Mouse (Mus musculus) gastrocnemius, postnatal 10 days (tissue): ENCODE data around the gene Tmem175. TPM values are rescaled to one million over a fixed set of nuclear protein-coding genes. Genes with fewer than 3 reads are reported as not detected.

Experiments
- DNase-seq: peaks from one replicate; pipeline ENCODE4 v3.0.0; 2021; ENCODE audit warnings: mixed read lengths
- total RNA-seq, 2 experiments: library from RNA; stranded (reverse); gene quantifications; 2 replicates each; pipeline ENCODE4 v1.2.3; 2021

Gene Tmem175
- total RNA-seq, 2 experiments from 2014 or later, result 6.8 to 7.8 TPM

DNA sequence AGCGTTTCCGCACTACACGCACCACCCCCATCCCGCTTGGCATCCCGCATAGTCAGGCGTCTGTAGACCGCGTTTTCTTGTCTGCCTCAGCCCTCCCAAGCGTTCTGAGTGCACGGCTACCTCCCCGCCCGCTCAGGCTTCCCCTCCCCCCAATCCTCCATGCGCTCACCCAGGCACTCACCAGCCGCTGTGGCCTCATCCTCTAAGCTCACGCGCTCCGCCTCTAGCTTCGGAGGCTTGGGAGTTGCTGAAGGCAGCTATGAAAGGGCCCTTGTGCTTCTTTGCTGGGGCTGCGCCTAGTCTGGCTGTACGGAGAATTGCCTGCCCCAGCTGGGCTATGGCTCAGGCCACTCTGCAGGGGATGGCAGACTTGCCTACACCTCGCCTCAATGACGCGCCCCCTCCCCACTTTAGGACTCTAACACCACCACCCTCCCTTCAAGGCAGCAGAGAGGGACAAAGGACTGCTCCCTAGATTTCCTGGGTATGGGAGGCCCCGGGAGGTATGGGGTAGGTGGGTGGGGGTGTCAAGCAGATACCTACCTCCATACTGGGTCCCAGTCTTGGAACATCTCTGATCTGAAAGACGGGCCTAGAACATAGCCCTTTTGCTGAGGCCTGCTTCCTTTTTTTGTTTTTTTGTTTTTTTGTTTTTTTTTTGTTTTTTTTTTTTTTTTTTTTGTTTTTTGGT lies 48.2 kb downstream of the Tmem175 start:
- peak; percentile 50 for DNase-seq

DNA sequence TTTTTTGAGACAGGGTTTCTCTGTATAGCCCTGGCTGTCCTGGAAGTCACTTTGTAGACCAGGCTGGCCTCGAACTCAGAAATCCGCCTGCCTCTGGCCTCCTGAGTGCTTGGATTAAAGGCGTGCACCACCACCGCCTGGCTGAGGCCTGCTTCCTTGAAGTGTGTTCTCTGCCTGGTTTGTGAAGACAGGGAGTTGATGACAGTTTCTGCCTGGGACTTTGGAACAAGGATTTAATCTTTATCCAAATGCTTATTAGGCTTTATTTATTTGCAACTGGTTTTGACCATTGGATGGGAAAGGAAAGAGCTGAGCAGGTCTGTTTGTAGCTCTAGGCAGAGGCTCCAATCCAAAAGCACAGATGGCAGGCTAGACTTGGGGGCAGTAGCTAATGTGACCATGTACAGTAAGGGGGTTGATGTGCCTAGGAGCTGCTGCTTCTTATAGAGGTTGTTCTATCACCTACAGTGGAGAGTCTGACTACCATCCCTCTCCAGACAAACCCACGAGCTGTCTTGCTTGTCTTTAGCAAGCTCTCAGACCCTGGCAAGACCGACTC lies 48.8 kb downstream of the Tmem175 start:
- no peak for DNase-seq

DNA sequence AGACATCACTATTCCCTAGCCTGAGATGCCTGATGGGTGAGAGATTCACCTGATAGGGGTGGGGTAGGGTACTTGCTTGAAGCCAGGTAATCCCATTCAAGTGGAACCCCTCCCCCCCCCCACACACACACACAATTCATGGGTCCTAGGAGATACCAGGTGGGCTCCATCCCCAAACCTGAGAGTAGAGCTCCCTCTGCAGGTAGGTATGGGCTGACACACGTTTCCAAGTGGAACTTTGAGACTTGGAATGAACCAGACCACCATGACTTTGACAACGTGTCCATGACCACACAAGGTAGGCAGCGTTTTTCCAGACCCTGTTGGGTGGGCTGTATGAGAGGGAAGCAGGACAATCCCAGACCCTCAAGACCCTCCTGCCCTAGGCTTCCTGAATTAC lies 50.3 kb downstream of the Tmem175 start:
- no peak for DNase-seq

DNA sequence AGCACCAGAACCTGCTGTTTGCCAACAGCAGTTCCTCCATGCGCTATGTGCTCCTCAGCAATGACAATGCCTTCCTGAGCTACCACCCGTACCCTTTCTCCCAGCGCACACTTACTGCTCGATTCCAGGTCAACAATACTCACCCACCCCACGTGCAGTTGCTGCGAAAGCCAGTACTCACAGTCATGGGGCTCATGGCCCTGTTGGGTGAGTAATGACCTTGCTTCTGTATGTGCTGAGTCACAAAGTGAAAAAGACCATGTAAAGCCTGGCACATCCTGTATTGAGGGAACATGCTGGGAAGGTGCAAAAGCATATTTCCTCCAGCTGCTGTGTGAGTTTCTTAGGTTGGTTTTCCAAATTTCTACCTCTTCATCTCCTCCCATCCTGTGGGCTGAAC lies 51.3 kb downstream of the Tmem175 start:
- no peak for DNase-seq

DNA sequence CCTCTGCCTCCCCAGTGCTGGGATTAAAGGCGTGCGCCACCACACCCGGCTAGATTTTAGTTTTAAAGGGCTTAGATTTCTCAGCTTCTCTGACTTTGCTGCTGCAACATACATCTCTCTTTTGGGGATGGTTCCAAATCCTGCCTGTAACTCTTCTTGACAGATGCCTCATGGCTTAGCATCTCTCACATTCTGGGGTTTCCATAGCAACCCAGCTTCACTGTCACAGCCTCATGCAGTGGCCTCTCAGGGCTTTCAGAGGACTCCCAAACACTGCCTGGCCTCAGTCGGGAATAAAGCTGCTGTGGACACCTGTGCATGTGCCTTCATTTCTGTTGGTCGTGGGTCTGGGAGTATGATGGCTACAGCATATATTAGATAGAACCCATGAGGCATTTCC lies 59.5 kb downstream of the Tmem175 start:
- DNase-seq, result no peak

DNA sequence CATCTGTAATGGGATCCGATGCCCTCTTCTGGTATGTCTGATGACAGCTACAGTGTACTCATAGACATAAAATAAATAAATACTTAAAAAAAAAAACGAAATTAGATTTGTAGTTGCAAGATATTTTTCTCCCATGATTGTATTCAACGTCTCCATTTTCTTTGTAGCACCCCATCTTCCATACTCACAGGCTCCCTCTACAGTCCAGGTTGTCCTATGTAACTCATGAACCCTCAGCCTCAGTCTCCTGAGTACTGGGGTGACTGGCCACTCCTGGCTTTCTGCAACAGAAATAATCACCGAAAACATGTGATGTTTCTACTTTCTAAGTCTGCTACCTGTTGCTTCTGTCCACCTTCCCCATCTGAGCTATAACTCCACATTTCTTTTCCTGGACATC lies 61.6 kb downstream of the Tmem175 start:
- no peak for DNase-seq

DNA sequence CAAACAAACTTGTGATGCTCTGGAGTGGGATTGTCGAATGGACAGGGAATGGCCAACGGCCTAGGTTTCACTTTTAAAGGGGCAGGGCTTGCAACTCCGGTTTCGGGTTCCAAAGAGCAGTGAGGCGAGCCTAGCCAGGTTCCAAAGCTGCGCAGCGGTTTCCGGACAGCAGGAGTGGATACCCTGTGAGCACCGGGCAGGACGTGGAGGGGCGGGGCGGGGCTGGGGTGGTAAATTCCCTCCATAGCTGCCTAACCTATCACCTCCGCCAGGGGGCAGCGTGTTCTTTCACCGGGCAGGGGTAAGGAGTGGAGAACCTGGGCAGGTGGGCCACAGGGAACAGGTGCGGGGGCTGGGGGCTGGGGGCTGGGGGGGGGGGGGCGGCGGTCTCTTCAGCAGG lies 62.7 kb downstream of the Tmem175 start, which contains the start of gene Fgfrl1:
Fgfrl1 (plus strand) TSS at position 112 of the 400 bp plus-strand sequence.
- DNase-seq, result peak; percentile 63

DNA sequence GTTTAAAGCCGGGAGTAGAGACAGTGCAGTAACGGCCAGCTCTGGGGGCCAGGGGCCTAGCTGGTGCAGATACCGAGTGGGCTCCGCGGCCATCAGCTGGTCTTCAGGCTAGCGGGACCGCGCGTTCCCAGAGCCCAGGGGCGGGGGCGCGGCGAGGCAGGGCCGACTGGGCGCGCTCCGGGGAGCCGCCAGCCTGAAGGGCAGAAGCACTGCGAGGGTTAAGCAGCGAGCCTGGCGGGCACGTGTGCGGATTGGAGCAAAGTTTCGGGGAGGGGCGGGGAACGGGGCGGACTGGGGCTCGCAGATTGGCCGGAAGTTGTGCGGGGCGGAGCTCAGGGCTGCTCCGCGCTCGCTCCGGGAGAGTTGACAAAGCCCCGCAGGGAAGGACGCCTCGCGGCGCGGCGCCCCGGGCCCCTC lies 64.3 kb downstream of the Tmem175 start:
- DNase-seq, result peak; percentile 86

DNA sequence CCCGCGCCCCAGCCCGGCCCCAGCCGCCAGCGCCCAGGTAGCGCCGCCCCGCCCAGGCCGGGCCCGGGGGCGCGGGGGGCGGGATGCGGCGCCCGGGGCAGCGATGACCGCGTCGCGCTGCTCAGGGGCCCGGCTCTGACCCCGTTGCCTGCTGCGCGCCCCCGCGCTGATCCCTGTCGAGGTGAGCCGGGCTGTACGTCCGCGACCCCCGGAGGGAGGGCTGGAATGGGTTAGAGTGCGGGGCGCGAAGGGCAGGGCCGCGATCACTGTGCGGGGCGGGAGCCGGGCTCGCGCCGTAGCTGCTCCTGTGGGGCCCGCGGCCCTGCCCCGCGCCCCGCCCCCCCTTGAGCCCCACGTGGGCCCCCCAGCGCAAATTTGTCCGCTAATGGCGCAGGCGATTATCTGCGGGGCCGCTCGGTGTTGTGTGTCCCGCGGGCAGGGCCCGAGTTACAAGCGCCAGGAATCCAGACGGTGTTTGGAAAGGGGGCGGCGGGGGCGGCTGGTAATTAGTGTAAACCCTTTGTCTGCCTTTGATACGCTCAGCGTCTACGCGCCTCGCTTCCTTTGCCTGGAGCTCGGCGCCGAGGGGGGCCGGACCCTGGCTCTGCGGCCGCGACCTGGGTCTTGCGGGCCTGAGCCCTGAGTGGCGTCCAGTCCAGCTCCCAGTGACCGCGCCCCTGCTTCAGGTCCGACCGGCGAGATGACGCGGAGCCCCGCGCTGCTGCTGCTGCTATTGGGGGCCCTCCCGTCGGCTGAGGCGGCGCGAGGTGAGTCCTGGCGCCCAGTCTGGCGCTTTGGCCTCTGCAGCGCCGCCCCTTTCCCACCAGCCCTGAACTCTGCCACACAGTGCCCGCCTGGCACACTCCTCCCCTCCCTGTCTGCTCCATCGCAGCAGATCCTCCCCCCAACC lies 65.0 kb downstream of the Tmem175 start:
- peak; percentile 48 for DNase-seq

DNA sequence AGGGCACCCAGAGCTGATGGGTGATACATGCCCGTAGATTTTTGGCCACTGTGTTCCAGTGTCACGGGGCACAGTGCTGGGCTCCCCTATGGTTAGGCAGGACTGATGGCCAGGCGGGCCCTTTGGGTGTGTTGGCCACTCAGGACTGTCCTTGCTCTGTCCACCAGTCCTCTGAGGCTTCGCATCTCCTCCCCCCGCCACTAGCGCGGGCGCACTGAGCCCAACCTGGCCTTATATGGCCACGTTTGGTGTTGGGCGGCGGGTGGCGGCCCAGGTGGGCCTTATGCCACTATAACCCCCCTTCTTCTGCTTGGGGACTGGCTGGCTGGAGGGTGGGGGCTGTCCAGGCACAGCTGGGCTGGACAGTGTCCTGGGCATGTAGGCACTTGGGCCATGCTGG lies 66.3 kb downstream of the Tmem175 start:
- DNase-seq, result peak; percentile 23

DNA sequence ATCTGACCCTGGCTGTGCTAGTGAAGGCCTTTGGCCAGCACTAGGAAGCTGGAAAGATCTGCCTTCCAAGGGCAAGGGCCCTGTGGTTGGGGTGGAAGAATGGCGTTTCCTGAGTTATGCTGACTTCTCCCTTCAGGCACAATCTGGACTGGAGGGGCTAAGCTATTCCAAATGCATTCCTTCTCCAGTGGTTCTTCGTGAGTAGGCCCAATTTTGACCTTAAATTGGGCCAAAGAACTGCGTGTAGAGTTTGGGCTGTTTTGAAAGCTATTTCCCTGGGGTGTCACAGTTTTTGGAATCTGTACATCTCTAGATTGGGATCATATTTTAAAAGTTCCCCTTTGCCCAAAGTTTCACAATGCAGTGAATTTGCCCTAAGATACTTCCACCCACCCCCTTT lies 67.0 kb downstream of the Tmem175 start:
- DNase-seq, result no peak

DNA sequence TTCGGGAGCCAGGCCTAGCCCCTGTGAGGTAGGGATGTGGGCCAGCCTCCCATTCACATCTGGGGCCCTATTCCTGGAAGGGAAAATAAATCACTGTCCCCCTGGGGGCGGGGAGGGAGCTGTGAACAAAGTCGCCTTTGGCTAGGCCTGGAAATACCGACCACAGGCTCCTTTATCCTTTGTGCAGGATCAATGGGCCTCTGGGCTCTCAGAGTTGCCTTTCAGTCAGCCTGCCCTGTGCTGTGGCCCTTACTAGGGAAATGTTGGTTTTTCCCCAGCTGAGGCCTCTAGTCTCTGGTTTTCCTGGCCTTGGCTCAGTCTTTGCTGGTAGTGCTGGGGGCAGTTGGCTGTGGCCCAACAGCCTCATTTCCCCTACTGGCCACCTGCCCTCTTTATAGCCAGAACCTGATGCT lies 67.8 kb downstream of the Tmem175 start:
- no peak for DNase-seq

Other genes starting within 250 kb of the Tmem175 start
- gene Pde6b, start 241.4 kb upstream of the Tmem175 start, total RNA-seq, result not detected
- gene Atp5k, start 195.3 kb upstream of the Tmem175 start, total RNA-seq, result 100 to 1,000 TPM; 747 to 903 TPM
- 1 to 10 TPM; 1.9 to 2.6 TPM for gene Mfsd7a, start 180.9 kb upstream of the Tmem175 start, total RNA-seq
- 10 to 100 TPM; 58.0 to 61.6 TPM for gene Pcgf3, start 168.5 kb upstream of the Tmem175 start, total RNA-seq
- gene Cplx1, start 79.7 kb upstream of the Tmem175 start, total RNA-seq, result under 1 TPM; 0.45 to 0.54 TPM
- gene Gak, start within 50 bp of the Tmem175 start, total RNA-seq, result 10 to 100 TPM; 19.7 to 23.0 TPM
- 1 to 10 TPM; 6.3 to 8.0 TPM for gene Idua, start 30.6 kb downstream of the Tmem175 start, total RNA-seq
- gene Dgkq, start 39.9 kb downstream of the Tmem175 start, total RNA-seq, result 1 to 10 TPM; 3.7 to 8.3 TPM
- under 1 TPM; 0.07 to 0.20 TPM for gene Slc26a1, start 45.8 kb downstream of the Tmem175 start, total RNA-seq
- 10 to 100 TPM; 67.3 to 80.5 TPM for gene Fgfrl1, start 62.6 kb downstream of the Tmem175 start, total RNA-seq
- gene Rnf212, start 145.2 kb downstream of the Tmem175 start, total RNA-seq, result not detected
- gene Tmed11, start 165.6 kb downstream of the Tmem175 start, total RNA-seq, result not detected
- not detected for gene Vmn2r8, start 179.1 kb downstream of the Tmem175 start, total RNA-seq
- not detected for gene Vmn2r9, start 222.8 kb downstream of the Tmem175 start, total RNA-seq